Mouse (Mus musculus): Measurements from ENCODE around the gene Sh3tc1. TPM values are rescaled to one million over a fixed set of nuclear protein-coding genes. Genes with fewer than 3 reads are reported as not detected.

The Sh3tc1 gene
- polyA plus RNA-seq, 1 experiment from 2014 or later: 3.2 TPM

- no peak for ATAC-seq (ENCODE audit: low FRiP score, low TSS enrichment)
- 85% methylated on average over 4 of the region's 4 CpGs for WGBS
- Histone ChIP-seq H3K9me3 (ENCODE audit: control insufficient read depth, low read length) (no peaks in the 10 kb centered on the region), H3K36me3 (ENCODE audit: control insufficient read depth, insufficient read depth, low read length) (no peaks in the 10 kb centered on the region), H3K9ac (ENCODE audit: low read length) (no peak overlapping the region), H3K27me3 (ENCODE audit: control insufficient read depth, insufficient read depth, low read length) (no peaks in the 10 kb centered on the region), H3K4me3 (ENCODE audit: low read depth, low read length) (no peak overlapping the region), H3K27ac (replicated peaks) (no peak overlapping the region), H3K4me2 (replicated peaks; ENCODE audit: low read depth) (no peak overlapping the region), H3K4me1 (replicated peaks; ENCODE audit: control insufficient read depth, insufficient read depth) (no peaks in the 10 kb centered on the region)
- no peak for TF ChIP-seq EP300 (optimal IDR thresholded peaks at IDR 0.05)
- TF ChIP-seq CTCF (IDR thresholded peaks at IDR 0.05; ENCODE audit: low read depth): no peak
- no peak for DNase-seq (ENCODE audit: low spot score)
Observed at GRCm38 (mm10) chr5:35703814-35704213, 36.0 kb downstream of the Sh3tc1 start.

GRCm38 (mm10) chr5:35703183-35703582 lies 36.6 kb downstream of the Sh3tc1 start:
- Histone ChIP-seq H3K9me3 (ENCODE audit: control insufficient read depth, low read length) (no peaks in the 10 kb centered on the region), H3K4me2 (replicated peaks; ENCODE audit: low read depth) (no peak overlapping the region), H3K9ac (ENCODE audit: low read length) (no peak overlapping the region), H3K36me3 (ENCODE audit: control insufficient read depth, insufficient read depth, low read length) (no peaks in the 10 kb centered on the region), H3K4me1 (replicated peaks; ENCODE audit: control insufficient read depth, insufficient read depth) (no peaks in the 10 kb centered on the region), H3K27ac (replicated peaks) (no peak overlapping the region), H3K4me3 (ENCODE audit: low read depth, low read length) (no peak overlapping the region), H3K27me3 (ENCODE audit: control insufficient read depth, insufficient read depth, low read length) (no peaks in the 10 kb centered on the region)
- ATAC-seq (ENCODE audit: low FRiP score, low TSS enrichment): no peak
- DNase-seq (ENCODE audit: low spot score): no peak
- 74% methylated on average over 8 of the region's 8 CpGs for WGBS
- TF ChIP-seq CTCF (IDR thresholded peaks at IDR 0.05; ENCODE audit: low read depth): no peak
- no peak for TF ChIP-seq EP300 (optimal IDR thresholded peaks at IDR 0.05)

- WGBS: 53% methylated on average over 4 of the region's 4 CpGs
Observed at GRCm38 (mm10) chr5:35702582-35703140, 37.1 kb downstream of the Sh3tc1 start.

GRCm38 (mm10) chr5:35701042-35701441 lies 38.7 kb downstream of the Sh3tc1 start:
- no peak overlapping the region for H3K9ac ChIP-seq (ENCODE audit: low read length)
- H3K4me1 ChIP-seq (replicated peaks; ENCODE audit: control insufficient read depth, insufficient read depth): no peaks in the 10 kb centered on the region
- H3K27me3 ChIP-seq (ENCODE audit: control insufficient read depth, insufficient read depth, low read length): no peaks in the 10 kb centered on the region
- no peaks in the 10 kb centered on the region for H3K36me3 ChIP-seq (ENCODE audit: control insufficient read depth, insufficient read depth, low read length)
- DNase-seq (ENCODE audit: low spot score): peak; percentile 80
- no peak overlapping the region for H3K4me2 ChIP-seq (replicated peaks; ENCODE audit: low read depth)
- no peak overlapping the region for H3K4me3 ChIP-seq (ENCODE audit: low read depth, low read length)
- 50% methylated on average over 6 of the region's 6 CpGs for WGBS
- ATAC-seq (ENCODE audit: low FRiP score, low TSS enrichment): peak; percentile 52; the same call in 1 of the 2 replicates
- TF ChIP-seq EP300 (optimal IDR thresholded peaks at IDR 0.05) (no peak), CTCF (IDR thresholded peaks at IDR 0.05; ENCODE audit: low read depth) (peak; percentile 92)
- no peaks in the 10 kb centered on the region for H3K9me3 ChIP-seq (ENCODE audit: control insufficient read depth, low read length)
- no peak overlapping the region for H3K27ac ChIP-seq (replicated peaks)

More at GRCm38 (mm10) chr5:35702582-35703140, 37.1 kb downstream of the Sh3tc1 start:
- Histone ChIP-seq H3K9me3 (ENCODE audit: control insufficient read depth, low read length) (no peaks in the 10 kb centered on the region), H3K4me2 (replicated peaks; ENCODE audit: low read depth) (no peak overlapping the region), H3K27ac (replicated peaks) (no peak overlapping the region), H3K4me3 (ENCODE audit: low read depth, low read length) (no peak overlapping the region), H3K9ac (ENCODE audit: low read length) (no peak overlapping the region), H3K36me3 (ENCODE audit: control insufficient read depth, insufficient read depth, low read length) (no peaks in the 10 kb centered on the region), H3K27me3 (ENCODE audit: control insufficient read depth, insufficient read depth, low read length) (no peaks in the 10 kb centered on the region), H3K4me1 (replicated peaks; ENCODE audit: control insufficient read depth, insufficient read depth) (no peaks in the 10 kb centered on the region)
- ATAC-seq (ENCODE audit: low FRiP score, low TSS enrichment) (no peak), DNase-seq (ENCODE audit: low spot score) (no peak)
- no peak for TF ChIP-seq EP300 (optimal IDR thresholded peaks at IDR 0.05)
- no peak for TF ChIP-seq CTCF (IDR thresholded peaks at IDR 0.05; ENCODE audit: low read depth)

- H3K27me3 ChIP-seq (ENCODE audit: control insufficient read depth, insufficient read depth, low read length): no peaks in the 10 kb centered on the region
- no peaks in the 10 kb centered on the region for H3K4me1 ChIP-seq (replicated peaks; ENCODE audit: control insufficient read depth, insufficient read depth)
- TF ChIP-seq EP300 (optimal IDR thresholded peaks at IDR 0.05) (no peak), CTCF (IDR thresholded peaks at IDR 0.05; ENCODE audit: low read depth) (peak; percentile 66)
- no peak overlapping the region for H3K4me3 ChIP-seq (ENCODE audit: low read depth, low read length)
- no peak overlapping the region for H3K4me2 ChIP-seq (replicated peaks; ENCODE audit: low read depth)
- no peaks in the 10 kb centered on the region for H3K36me3 ChIP-seq (ENCODE audit: control insufficient read depth, insufficient read depth, low read length)
- H3K9me3 ChIP-seq (ENCODE audit: control insufficient read depth, low read length): no peaks in the 10 kb centered on the region
- no peak for DNase-seq (ENCODE audit: low spot score)
- WGBS: 38% methylated on average over 5 of the region's 5 CpGs
- ATAC-seq (ENCODE audit: low FRiP score, low TSS enrichment): no peak
- H3K27ac ChIP-seq (replicated peaks): no peak overlapping the region
- no peak overlapping the region for H3K9ac ChIP-seq (ENCODE audit: low read length)
Observed at GRCm38 (mm10) chr5:35695815-35696214, 44.0 kb downstream of the Sh3tc1 start.

- no peaks in the 10 kb centered on the region for H3K4me1 ChIP-seq (replicated peaks; ENCODE audit: control insufficient read depth, insufficient read depth)
- TF ChIP-seq EP300 (optimal IDR thresholded peaks at IDR 0.05) (no peak), CTCF (IDR thresholded peaks at IDR 0.05; ENCODE audit: low read depth) (no peak)
- no peaks in the 10 kb centered on the region for H3K36me3 ChIP-seq (ENCODE audit: control insufficient read depth, insufficient read depth, low read length)
- WGBS: 67% methylated on average over 4 of the region's 4 CpGs
- no peaks in the 10 kb centered on the region for H3K9me3 ChIP-seq (ENCODE audit: control insufficient read depth, low read length)
- ATAC-seq (ENCODE audit: low FRiP score, low TSS enrichment): no peak
- no peak overlapping the region for H3K4me3 ChIP-seq (ENCODE audit: low read depth, low read length)
- H3K4me2 ChIP-seq (replicated peaks; ENCODE audit: low read depth): no peak overlapping the region
- no peaks in the 10 kb centered on the region for H3K27me3 ChIP-seq (ENCODE audit: control insufficient read depth, insufficient read depth, low read length)
- H3K27ac ChIP-seq (replicated peaks): no peak overlapping the region
- no peak for DNase-seq (ENCODE audit: low spot score)
- H3K9ac ChIP-seq (ENCODE audit: low read length): no peak overlapping the region
Observed at GRCm38 (mm10) chr5:35693638-35694037, 46.1 kb downstream of the Sh3tc1 start.

Data from stomach, postnatal 0 days (tissue).